Mouse (Mus musculus) granulocyte monocyte progenitor cell, adult 5-6 weeks (primary cell): ENCODE results near the gene Vmn1r192. TPM values are rescaled to one million over a fixed set of nuclear protein-coding genes. Genes with fewer than 3 reads are reported as not detected.
"Not testable (repeated sequence)": the region's sequence is repeated elsewhere in the genome, so short reads cannot be mapped to it uniquely, and the experiment has no call there.

Experiments used
- ATAC-seq: replicated peaks from 2 replicates; pipeline ENCODE4 v1.8.0; 2016; ENCODE audit warnings: mild to moderate bottlenecking, moderate TSS enrichment, inconsistent platforms; ENCODE audit not compliant: poor library complexity, severe bottlenecking
- total RNA-seq, 2 experiments: library from RNA; stranded (forward) in 1 of 2; stranded (reverse) in 1 of 2; fragments of 200-712, 200-1000 nt in 1 of 2; fragments of >200 nt in 1 of 2; fragmentation: Nextera tagmentation in 1 of 2; gene quantifications; 2 replicates each; pipeline ENCODE4 v1.2.3; 2014 to 2017

The Vmn1r192 gene
- total RNA-seq (2014; fragmentation: Nextera tagmentation) (not detected in 2 replicates), total RNA-seq (2017) (not detected in 2 replicates)

DNA sequence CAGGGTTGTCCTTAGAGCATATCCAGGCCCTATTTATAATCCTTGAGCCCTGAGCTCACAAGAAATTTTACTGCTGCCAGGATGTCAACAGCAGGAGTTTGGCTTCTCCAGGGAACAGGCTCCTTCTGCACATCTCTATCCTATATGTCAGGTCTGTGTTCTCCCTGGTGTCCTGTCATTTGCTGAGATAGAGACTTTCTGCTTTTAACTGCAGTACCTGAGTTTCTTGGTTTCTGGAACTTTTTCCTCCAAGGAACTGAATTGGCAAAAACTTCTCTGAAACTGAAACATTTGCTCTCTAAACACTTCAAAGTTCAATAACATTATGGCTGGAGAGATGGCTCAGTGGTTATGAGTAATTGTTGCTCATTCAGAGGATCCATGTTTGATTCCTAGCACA is at the start of gene Vmn1r192:
Gene Vmn1r192, minus strand, starts transcription at position 101 of the 400 bp plus-strand sequence.
- ATAC-seq, result no peak

DNA sequence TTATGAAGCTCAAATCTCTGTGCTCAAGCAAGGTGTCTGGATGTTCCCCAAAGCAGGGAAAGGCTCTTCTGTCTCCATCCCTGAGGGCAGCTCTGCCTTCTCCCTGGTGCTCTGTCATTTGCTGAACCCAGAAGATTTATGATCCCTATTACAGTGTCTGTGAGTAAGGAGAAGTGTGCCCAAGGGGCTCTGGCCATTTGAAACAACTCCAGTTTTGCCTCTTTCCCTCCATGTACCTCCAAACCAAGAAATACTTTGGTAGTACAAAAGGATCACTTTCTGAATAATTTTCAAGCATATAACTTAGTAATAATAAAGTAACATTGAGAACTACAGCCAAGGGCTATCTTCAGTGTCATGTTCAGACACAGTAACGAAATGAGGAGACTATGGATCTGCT is 32.1 kb upstream of the Vmn1r192 start, which contains the start of gene Vmn1r193:
Gene Vmn1r193, minus strand, starts transcription at position 101 of the 400 bp plus-strand sequence.
- not testable (repeated sequence) for ATAC-seq

DNA sequence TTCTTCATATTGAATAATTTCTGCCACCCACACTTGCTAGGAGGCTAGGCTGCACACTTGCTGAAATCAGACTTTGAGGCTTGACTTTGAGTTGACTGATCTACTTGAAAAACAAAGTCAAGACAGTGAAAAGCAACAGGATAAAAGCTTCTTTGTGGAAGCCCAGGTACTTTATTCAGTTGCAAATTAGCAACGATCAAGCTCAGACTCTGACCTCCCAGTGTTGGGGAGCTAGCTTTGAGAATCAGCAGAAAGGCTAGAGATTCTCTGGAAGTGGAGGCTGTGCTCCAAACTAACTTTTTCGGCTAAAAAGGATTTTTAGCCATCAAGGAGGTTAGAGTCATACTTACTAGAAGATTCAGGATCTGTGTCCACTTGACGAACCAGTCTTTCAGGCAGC is 1.8 kb upstream of the Vmn1r192 start:
- not testable (repeated sequence) for ATAC-seq

DNA sequence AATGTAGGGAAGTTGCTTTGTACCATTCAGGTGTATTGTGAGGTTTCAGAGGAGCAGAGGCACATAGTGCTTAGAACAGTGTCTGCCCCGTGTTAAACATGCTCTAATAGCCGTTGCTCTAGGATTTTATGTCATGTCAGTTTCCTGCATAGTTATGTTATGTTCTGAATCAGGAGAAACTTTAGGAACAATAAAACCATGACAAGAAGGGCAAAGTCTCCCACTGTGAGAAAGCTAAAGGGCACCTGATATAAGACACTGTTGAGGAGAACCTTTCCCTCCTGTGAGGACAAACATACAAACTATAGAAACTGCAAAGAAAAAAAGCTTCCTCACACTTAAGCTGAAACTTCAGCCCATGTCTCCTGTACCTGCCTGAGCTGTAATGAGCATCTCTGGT is 556 bp downstream of the Vmn1r192 start:
- no peak for ATAC-seq

DNA sequence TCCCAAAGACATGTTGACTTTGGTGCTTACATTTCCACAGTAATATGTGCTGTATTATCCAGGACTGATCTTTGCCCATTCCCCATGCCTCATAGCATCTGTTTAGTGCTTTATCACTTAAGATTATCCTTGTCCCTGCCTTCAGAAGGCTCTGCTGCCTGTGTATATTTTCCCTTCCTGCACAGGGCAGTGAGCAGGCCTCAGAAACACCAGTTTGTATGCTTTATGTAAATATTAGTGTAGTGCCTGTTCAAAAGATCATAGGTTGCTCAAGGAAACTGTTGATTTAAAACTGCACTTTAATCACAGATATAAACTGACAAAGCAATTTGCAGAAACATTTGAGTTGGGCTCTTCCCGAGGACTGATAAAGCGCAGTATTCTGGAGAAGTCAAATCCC is 1.6 kb downstream of the Vmn1r192 start:
- ATAC-seq, result no peak

DNA sequence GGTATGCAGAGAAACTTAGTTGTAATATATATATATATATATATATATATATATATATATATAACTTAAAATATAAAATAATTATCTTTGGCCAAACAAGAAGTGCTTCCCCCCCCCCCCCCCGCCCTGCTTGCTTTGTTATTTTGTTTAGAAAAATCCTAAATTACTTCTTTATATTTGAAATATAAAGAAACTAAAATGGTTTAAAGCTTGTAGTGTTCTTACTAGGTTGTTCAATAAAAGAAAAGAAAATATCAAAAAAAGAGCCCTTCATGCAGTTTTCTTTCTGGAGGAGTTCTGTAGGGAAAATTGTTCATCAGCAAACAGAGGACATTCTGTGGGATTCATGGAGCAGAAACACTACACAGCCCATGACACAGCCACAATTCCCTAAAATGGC is 7.1 kb downstream of the Vmn1r192 start, which contains the start of gene Vmn1r191:
Gene Vmn1r191, minus strand, starts transcription at position 101 of the 400 bp plus-strand sequence.
- no peak for ATAC-seq

DNA sequence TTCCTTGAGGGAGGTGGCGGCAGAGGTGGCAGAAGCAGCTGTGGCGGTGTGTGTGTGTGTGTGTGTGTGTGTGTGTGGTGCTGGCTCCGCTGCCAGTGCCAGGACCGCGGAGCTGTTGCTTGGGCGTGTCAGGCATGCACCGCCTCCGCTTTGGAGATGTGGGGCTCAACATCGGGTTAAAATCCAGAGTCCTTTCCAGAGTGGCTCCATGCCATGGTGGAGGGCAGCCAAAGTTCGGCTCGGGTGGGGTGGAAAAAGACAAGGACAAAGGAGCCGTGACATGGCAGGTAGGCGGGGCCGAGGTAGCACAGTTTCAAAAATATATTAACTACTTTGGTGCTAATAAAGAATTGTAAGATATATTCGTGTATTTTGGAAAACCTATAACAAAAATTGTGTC is 22.5 kb downstream of the Vmn1r192 start:
- ATAC-seq, result no peak

DNA sequence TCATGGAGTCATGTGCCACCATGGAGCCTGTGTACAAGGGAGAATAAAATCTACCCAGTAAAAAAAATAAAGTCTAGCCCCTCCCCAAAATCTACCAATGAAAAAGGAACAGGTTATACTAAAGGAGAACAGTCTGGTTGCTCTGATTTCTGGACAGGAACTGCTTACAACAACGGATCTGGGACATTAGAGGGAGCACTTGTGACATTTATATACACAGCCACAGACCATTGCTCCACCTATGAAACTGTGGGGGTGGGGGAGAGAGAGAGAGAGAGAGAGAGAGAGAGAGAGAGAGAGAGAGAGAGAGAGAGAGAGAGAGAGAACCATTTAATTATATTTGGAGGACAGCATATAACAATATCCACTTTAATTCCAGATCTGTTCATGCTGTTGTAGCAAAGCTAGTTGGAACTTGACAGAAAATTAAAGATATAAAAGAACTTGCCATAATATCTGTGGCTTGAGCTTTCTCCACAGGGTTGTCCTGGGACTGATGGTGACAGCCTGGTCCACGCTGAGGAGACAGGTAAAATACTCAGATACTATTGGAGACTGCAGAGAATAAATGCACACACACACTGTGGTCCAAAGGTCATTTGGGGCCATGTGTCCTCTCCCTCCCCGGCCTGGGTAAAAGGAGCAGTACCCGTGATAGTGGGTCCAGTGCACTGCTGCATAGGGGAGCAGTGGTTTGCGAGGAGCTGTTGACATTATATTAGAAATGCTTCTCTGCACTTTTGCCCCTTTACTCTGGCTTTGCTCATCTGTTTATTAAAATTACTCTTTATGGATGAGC is 54.2 kb downstream of the Vmn1r192 start:
- not testable (repeated sequence) for ATAC-seq

Other genes starting within 250 kb of the Vmn1r192 start
- gene Zfp184, start 246.0 kb downstream of the Vmn1r192 start, total RNA-seq (2014; fragmentation: Nextera tagmentation), result 13.3 and 15.7 TPM in 2 replicates
- 13.3 and 16.3 TPM in 2 replicates for gene Zfp184, start 246.0 kb downstream of the Vmn1r192 start, total RNA-seq (2017)
- not detected in 2 replicates for gene Pom121l2, start 209.9 kb downstream of the Vmn1r192 start, total RNA-seq (2014; fragmentation: Nextera tagmentation)
- gene Pom121l2, start 209.9 kb downstream of the Vmn1r192 start, total RNA-seq (2017), result not detected in 2 replicates
- 12.8 and 15.1 TPM in 2 replicates for gene Prss16, start 181.4 kb downstream of the Vmn1r192 start, total RNA-seq (2014; fragmentation: Nextera tagmentation)
- gene Prss16, start 181.4 kb downstream of the Vmn1r192 start, total RNA-seq (2017), result 8.3 and 9.1 TPM in 2 replicates
- 13.4 TPM in 1 of 2 replicates, not detected in the other for gene Hist1h2ah, start 155.6 kb downstream of the Vmn1r192 start, total RNA-seq (2014; fragmentation: Nextera tagmentation)
- gene Hist1h2ah, start 155.6 kb downstream of the Vmn1r192 start, total RNA-seq (2017), result 1,444 and 2,588 TPM in 2 replicates
- gene Hist1h2bk, start 155.3 kb downstream of the Vmn1r192 start, total RNA-seq (2014; fragmentation: Nextera tagmentation), result 9.6 and 80.5 TPM in 2 replicates
- gene Hist1h2bk, start 155.3 kb downstream of the Vmn1r192 start, total RNA-seq (2017), result 2,021 and 2,596 TPM in 2 replicates
- gene Hist1h4i, start 149.8 kb downstream of the Vmn1r192 start, total RNA-seq (2014; fragmentation: Nextera tagmentation), result 56.3 and 74.3 TPM in 2 replicates
- gene Hist1h4i, start 149.8 kb downstream of the Vmn1r192 start, total RNA-seq (2017), result 87.0 TPM in 2 replicates
- 2.7 and 32.2 TPM in 2 replicates for gene Hist1h2ag, start 148.2 kb downstream of the Vmn1r192 start, total RNA-seq (2014; fragmentation: Nextera tagmentation)
- gene Hist1h2ag, start 148.2 kb downstream of the Vmn1r192 start, total RNA-seq (2017), result 1,459 and 1,590 TPM in 2 replicates
- gene Hist1h2bj, start 147.9 kb downstream of the Vmn1r192 start, total RNA-seq (2014; fragmentation: Nextera tagmentation), result 83.1 and 134 TPM in 2 replicates
- 859 and 990 TPM in 2 replicates for gene Hist1h2bj, start 147.9 kb downstream of the Vmn1r192 start, total RNA-seq (2017)
- not detected in 2 replicates for gene Vmn1r188, start 106.7 kb downstream of the Vmn1r192 start, total RNA-seq (2014; fragmentation: Nextera tagmentation)
- gene Vmn1r188, start 106.7 kb downstream of the Vmn1r192 start, total RNA-seq (2017), result not detected in 2 replicates
- not detected in 2 replicates for gene Vmn1r189, start 85.3 kb downstream of the Vmn1r192 start, total RNA-seq (2014; fragmentation: Nextera tagmentation)
- gene Vmn1r189, start 85.3 kb downstream of the Vmn1r192 start, total RNA-seq (2017), result not detected in 2 replicates
- gene Vmn1r191, start 7.2 kb downstream of the Vmn1r192 start, total RNA-seq (2014; fragmentation: Nextera tagmentation), result not detected in 2 replicates
- gene Vmn1r191, start 7.2 kb downstream of the Vmn1r192 start, total RNA-seq (2017), result not detected in 2 replicates
- gene Vmn1r193, start 32.0 kb upstream of the Vmn1r192 start, total RNA-seq (2014; fragmentation: Nextera tagmentation), result not detected in 2 replicates
- not detected in 2 replicates for gene Vmn1r193, start 32.0 kb upstream of the Vmn1r192 start, total RNA-seq (2017)
- gene Vmn1r194, start 53.1 kb upstream of the Vmn1r192 start, total RNA-seq (2014; fragmentation: Nextera tagmentation), result not detected in 2 replicates
- gene Vmn1r194, start 53.1 kb upstream of the Vmn1r192 start, total RNA-seq (2017), result not detected in 2 replicates
- not detected in 2 replicates for gene Vmn1r195, start 79.4 kb upstream of the Vmn1r192 start, total RNA-seq (2014; fragmentation: Nextera tagmentation)
- gene Vmn1r195, start 79.4 kb upstream of the Vmn1r192 start, total RNA-seq (2017), result not detected in 2 replicates
- not detected in 2 replicates for gene Vmn1r196, start 98.8 kb upstream of the Vmn1r192 start, total RNA-seq (2014; fragmentation: Nextera tagmentation)
- gene Vmn1r196, start 98.8 kb upstream of the Vmn1r192 start, total RNA-seq (2017), result not detected in 2 replicates
- not detected in 2 replicates for gene Vmn1r197, start 133.4 kb upstream of the Vmn1r192 start, total RNA-seq (2014; fragmentation: Nextera tagmentation)
- not detected in 2 replicates for gene Vmn1r197, start 133.4 kb upstream of the Vmn1r192 start, total RNA-seq (2017)
- not detected in 2 replicates for gene Vmn1r198, start 159.2 kb upstream of the Vmn1r192 start, total RNA-seq (2014; fragmentation: Nextera tagmentation)
- gene Vmn1r198, start 159.2 kb upstream of the Vmn1r192 start, total RNA-seq (2017), result not detected in 2 replicates
- gene Vmn1r199, start 188.7 kb upstream of the Vmn1r192 start, total RNA-seq (2014; fragmentation: Nextera tagmentation), result not detected in 2 replicates
- 0.17 TPM in 1 of 2 replicates, not detected in the other for gene Vmn1r199, start 188.7 kb upstream of the Vmn1r192 start, total RNA-seq (2017)
- gene Vmn1r200, start 199.2 kb upstream of the Vmn1r192 start, total RNA-seq (2014; fragmentation: Nextera tagmentation), result not detected in 2 replicates
- not detected in 2 replicates for gene Vmn1r200, start 199.2 kb upstream of the Vmn1r192 start, total RNA-seq (2017)